Mouse (Mus musculus) right cerebral cortex, postnatal 14 days (tissue): Measurements from ENCODE around the gene Rin3.

ENCODE experiments used
- DNase-seq: peaks from one replicate; pipeline ENCODE4 v3.0.0; 2022

Rin3 gene

DNA sequence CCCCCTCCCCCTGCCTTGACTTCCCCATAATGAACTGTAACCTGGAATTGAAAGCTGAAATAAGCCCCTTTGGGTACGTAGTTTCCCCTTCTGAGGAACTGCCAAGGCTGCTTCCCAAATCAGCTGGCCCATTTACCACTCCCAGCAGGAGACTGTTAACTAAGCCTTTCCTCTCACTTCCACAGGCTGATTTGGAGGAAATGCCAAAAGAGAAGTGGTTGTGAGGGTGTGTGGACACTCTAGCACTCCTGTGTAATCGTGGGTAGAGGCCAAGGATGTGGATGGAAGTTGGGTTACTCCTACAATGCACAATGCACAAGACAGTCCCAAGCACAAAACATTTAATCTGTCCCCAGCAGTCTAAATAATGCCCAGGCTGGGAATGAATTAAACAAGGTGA is 722 bp upstream of the Rin3 start:
- DNase-seq: no peak

DNA sequence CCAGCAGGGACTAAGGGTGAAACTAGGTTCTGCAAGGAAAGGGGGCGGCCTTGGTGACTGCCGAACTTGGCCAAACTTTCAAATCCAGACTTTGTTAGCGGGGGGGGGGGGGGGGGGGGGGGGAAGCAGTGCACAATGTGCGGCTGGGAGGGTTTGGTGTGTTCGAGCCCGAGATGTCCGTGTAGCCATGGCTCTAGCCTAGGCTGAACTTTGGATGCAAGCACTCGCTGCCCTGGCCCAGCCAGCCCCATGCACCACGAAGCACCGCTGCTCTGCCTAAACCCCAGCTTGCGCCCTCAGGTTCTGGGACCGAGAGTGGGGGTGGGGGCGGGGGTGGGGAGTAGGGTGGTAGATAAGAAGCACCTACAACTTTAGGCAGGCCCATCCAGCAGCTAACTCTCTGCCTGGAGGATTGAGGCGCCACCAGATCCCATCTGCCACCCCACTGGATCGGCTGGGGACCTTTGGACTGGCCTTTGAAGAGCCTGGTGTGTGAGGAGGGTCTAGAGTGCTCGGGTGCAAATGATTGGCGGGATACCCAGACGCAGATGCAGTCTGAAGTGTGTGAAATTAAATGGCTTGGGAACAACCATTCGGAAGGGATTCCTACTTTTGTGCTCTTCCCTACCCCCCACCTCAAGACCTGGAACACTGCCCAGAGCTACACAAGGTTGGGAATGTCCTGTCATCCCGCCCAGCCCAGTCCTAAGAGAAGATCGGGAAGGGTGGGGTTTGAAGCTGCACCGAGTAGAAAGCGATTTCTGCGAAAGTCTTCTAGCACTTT is 827 bp downstream of the Rin3 start:
- no peak for DNase-seq

DNA sequence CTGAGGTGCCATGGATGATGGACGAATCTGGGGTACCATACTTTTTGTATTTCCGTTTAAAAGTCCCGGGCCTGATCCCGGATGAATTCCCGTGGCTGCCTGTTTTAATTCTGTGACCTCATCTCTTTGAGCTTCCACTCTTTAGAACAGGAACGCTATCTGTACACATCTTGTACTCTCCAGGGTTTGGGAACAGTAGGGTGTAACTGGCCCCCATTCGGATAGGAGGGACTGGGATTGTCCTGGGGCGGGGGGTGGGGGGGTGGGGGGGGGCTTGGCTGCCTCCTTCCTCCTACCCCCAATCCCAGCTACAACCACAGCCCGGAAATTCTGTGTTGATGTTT is 1.4 kb downstream of the Rin3 start:
- no peak for DNase-seq

DNA sequence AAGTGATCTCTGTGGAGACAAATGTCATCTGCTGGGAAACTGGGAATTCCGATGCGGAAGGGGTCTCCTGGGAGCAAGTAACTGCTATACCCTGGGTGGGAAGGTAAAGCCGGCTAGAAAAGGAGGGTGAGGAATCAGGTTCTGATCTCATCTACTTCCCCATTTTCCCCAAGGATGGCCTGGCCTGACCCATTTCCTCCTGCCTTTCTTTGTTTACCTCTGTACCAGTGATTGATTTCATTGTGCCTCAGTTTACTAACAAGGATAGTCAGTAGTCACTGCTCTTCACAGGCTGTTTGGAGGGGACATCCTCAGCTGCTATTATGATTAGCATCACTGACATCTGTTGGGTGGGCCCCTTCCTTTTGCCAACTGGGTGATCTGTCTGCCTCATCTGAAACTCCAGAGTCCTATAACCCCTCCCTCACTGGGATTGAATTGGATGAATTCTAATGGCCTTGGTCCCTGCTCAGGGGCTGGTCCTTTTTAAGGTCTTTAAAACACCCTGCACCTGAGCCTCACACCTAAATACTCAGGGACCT is 1.8 kb downstream of the Rin3 start:
- DNase-seq: no peak

DNA sequence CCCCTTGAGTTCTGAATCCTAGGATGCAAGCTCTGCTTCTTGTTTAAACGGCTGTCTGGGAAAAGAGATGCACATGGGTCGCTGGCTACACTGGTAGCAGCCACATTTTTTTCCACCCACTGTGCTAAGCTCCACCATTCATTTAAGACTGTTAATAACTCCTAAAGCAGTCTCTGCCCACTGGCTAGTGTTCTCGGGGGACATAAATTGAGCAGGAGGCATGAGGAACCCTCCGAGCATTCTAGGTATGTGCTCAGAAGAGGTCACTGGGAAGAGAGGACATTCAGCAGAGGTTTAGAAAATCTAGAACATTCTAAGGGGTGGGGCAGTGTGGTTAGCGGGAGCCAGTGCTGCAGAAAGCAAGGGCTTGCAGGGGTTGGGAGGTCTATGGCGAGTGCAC is 2.5 kb downstream of the Rin3 start:
- no peak for DNase-seq

DNA sequence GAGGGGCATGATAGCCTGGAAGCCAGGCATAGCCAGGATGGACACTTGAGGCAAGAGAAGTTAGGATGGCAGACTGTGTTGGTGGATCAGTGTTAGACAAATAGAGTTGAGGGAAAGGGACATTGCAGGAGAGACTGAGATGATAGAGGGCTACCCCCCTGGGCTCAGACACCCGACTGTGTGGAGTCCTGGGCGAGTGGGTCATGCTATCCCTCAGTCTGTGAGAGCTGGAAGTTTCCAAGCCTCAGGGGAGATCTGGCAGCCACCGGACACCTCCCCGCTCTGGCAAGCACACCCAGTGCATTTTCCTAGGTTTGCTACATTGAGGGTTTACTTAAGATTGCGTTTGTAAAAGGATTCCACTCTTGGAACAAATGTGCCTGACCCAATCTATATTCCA is 2.9 kb downstream of the Rin3 start:
- DNase-seq: no peak

DNA sequence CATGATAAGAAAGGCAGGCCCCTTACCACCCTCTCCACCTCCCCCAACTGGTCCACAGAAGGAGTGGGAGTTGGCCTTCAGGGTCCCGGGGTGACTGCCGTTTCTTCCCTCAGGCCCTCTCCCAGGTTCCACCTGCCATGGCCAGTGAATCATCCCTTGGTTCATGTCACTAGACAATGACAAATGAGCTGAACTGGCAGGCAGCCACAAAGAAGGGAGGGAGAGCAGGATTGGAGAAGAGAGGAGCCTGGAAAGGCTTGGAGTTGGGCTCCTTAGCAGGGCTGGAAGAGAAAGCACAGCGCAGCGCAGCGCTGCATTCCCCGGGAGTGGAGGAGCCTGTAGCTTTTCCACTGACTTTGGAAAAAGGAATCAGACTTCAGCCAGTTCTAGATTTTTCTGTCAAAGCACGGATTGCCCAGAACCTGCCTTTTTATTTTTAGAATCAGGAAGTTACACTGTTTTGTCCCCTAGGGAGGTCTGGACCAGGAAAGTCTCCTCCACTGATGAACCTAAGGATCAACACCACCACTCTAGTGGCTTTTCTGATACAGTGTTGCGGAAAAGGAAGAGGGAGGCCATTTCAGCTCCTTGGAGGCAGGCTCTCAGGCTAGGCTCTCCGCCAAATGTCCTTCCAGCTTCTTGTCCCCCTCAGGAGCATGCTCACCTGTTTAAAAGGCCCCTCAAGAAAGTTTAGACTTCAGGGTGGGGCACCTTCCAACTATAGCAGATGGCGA is 4.0 kb downstream of the Rin3 start:
- peak; percentile 45 for DNase-seq

DNA sequence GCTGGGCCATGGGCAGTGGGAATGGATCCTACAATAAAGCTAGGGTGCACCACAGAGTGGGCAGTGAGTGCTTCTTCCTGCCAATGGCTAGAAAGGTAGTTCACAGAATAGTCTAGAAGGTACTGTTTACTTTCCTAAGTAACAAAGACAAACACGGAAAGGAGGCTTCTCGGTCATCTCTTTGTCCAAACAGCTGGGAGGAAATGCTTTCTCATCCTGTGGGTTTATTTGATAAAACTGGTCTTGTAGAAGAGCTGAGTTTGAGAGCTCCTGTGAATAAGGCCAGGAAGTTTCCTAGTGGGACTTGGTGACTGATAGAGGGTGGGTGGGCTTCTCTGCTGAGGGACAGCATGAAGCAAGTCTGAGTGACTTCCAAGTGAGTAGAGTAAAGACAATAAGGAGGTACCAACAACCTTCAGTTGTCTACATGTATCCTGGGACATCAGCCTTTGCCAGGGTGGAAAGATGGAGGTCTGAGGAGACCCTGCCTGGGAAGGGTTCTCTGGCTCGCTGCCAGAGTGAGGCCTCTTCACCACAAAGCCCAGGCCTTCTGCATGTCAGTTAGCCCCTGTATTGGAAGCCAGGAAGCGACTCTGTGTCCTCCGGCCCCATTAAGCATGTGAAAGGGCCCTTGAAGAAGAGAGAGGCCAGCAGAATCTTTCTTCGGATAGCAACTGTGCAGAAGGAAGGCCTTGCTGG is 5.2 kb downstream of the Rin3 start:
- no peak for DNase-seq

DNA sequence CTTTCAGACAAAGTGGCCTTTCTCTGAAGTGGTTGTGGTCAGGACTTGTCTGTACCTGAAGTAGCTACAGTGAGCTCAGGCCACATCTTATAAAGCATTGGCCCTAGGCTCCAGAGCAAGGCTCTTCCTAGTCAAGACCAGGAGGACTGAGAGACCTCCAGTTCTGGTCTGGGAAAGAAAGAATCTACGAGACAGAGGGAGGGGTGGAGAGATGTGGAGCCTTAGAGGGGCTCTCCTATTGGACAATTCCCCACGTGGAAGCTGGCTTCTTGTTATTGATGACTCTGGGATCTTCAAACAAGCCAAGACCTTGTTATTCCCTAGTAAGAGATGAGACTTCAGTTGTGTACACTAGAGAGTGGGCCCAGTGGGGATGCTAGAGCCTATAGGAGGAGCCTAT is 6.0 kb downstream of the Rin3 start:
- DNase-seq: no peak

DNA sequence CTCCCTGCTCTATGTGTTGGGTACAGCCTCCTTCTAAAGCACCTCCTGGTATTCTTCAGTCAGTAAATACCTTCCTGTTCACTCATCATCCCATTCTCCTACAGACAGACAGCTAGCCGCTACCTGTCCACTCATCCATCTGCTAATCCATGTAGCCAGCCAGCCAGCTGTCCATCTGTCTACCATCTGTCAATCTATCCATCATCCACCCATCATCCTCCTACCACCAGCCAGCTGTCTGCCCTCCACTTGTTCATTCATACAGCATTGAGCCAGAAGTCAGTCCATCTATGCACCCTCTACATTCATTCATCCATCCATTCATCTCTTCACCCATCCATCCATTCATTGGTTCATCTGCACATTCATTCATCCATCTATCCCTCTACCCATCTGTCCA is 6.7 kb downstream of the Rin3 start:
- no peak for DNase-seq

DNA sequence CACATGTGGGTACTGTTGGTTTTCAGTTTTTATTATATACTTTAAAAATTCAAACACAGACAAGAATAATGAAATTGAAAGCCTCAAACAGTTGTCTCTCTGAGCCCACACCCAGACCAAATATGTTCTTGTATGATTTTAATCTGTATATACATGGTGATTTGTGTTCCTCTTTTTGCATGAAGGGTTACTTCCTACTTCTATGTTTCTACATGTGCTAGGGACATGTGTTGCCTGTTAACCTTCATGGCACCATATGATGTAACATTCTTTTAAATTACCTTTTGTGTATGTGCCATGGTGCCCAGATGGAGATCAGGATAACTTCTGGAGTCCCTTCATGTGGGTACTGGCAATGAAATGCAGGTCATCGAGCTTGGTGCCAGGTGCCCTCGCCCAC is 7.8 kb downstream of the Rin3 start:
- no peak for DNase-seq

DNA sequence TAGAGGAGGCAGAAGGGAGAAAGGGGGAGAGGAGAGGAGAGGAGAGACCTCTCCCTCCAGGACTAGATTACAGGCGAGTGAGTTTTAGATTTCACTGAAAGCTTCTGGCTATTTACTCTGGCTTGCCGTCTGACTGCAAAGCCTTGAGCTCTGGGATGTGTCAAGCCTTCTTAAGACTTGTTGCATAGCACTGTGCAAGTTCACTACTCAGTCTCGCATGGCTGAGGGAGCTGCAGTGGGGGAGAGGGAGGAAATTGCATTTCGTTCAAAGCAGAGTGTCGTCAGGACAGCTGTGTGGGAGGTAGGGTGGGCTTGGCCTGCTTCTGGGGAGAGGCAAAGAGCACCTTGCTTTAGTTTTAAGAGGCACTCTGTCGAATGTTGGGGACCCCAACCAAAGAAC is 8.8 kb downstream of the Rin3 start:
- DNase-seq: no peak

DNA sequence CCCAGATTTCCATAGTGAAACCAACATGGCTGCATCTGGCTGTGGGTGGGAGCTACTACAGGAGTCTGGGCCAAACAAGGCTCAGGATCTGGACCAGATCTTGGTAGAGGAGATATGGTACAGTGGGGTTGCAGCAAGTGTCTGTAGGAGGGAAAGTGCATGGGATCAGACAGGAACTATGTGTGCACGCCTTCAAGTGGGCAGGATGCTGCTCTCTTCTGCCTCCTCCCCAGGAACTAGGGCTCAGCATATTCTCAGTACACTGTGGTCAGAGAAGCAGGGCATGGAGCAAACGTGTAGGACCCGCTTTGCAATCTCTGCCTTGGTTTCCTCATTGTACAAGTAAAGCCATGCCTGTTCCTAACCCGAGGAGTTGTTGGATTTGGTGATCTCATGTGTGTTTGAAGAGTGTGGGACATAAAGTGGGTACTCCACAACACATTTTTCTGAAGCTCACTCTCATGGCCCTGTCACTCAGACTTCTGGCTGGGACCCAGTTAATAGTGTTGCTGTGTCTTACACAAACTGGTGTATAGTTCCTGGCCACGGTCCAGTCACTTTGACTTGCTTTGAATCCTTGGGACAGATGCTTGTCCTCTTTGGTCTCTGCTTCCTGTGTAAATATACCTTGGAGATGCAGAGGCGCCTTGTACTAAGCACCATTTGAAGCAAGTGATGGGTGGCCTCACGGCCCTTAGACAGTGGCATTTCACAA is 9.8 kb downstream of the Rin3 start:
- DNase-seq: no peak

DNA sequence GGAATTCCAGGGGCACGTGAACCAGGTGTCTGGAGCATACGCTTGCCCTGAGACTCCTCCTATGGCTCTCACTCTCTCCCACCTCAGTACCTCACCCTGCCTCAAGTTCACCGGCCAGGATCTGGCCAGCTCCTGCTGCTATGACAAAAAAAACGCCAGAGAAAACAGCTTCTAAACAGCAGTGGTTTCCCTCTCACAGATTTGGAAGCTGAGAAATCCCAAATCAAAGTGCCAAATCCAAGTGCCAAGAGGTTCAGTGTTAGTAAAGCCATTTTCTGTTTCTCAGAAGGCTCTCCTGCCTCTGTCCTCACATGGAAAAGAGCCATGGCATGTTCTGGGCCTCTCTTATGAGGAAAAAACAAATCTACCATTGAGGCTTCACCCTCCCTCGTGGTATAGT is 11.8 kb downstream of the Rin3 start:
- no peak for DNase-seq

DNA sequence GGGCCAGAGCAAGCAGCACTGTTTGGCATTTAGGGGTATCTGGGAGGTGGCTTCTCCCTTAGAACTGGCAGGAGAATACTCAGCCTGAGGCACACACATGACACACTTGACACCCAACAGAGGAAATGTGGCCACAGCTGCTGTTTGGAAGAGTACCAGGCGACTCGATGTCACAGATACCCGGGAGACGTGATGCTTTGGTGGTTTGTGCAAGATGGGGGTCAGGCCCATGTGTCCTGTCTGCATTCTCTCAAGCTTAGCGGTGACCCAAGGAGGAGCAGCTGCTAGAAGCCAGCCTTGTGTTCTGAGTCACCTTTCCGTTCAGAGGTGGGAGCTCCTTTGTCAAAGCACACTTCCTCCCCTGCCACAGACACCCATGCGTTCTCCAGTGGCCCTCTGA is 12.4 kb downstream of the Rin3 start:
- no peak for DNase-seq

DNA sequence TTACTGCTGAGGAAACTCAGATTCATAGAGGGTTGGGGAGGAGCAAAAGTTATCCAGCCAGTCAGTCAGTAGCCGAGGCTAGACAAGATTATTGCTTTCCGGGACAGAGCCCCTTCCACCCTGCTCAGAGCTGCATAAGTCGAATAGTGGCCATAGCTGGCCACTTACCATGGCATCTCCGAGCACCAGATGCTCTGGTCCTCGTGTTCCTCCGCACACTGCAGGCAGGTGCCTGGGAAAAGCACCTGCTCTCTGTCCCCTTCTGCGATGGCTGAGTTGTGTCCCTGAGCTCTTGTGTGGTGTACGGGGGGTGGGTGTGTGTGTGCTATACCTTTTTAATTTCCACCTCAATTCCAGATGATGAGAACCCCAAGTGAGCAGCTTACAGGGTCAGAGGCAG is 12.8 kb downstream of the Rin3 start:
- DNase-seq: no peak

DNA sequence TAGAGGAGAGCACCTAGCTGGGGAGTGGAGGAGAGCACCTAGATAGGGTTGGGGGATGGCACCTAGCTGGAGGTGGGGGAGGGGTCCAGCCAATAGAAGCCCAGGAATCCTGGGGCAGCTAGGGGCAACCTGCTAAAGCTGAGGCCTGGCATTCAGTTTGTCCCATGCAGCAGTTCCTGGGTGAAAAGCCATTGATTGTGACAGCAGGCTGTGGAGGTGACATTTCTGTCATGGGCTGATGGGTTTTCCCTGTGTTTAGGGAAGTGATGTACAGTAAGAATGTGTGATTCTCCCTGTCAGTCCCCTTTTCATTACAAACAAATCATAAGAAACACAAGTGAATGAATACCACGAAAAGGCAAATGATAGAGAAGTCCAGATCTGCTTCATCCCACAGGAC is 13.5 kb downstream of the Rin3 start:
- no peak for DNase-seq

DNA sequence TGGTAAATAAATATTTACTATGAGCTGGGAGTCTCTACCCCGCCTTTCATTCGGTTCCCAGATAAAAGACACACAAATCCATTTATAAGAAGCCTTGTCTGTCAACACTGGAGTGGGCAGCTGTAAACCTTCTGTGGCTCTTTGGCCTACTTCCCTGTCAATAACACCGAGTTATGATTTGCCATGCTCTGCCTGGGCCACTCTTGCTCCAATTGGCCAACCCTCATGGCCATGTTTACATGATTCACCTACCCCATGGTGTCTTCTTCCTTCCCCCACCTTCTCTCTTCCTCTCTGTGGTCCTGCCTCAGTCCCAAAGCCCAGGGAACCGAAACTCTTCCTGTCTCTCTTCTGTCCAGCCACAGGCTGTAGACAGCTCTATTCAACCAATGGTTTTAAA is 14.1 kb downstream of the Rin3 start:
- no peak for DNase-seq

DNA sequence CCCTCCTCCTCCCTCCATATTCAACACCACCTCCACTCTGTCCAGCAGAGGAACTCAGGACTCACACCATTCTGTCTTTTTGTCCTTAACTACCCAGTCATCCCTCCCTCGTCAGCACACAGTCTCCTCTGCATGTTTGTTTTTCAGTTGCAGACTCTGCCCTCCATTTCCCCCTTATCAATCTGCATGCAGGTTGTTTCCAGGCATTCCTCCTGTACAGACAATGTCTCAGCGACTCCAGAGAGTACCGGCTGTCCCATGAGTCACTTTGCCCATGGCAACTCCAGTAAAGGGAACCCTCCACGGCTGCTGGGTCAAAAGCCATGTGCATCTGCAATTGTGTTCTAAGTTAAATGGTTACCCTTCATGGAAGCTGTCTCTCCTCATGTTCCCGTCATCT is 16.4 kb downstream of the Rin3 start:
- no peak for DNase-seq

DNA sequence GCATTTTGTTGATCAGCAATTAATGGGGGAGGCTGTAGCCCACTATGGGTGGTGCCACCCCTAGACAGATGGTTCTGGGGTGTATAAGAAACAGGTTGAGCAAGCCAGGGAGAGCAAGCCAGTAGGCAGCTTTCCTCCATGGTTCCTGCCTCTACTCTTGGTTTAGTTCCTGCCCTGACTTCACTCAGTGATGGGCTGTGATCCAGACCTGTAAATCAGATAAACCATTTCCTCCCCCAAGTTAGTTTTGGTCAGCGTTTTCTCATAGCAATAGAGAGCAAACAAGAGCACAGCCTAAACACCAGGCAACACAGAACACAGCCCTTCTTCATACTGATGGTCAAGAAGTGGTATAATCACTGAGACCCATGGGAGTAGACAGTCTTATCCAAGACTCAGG is 18.7 kb downstream of the Rin3 start:
- DNase-seq: no peak

DNA sequence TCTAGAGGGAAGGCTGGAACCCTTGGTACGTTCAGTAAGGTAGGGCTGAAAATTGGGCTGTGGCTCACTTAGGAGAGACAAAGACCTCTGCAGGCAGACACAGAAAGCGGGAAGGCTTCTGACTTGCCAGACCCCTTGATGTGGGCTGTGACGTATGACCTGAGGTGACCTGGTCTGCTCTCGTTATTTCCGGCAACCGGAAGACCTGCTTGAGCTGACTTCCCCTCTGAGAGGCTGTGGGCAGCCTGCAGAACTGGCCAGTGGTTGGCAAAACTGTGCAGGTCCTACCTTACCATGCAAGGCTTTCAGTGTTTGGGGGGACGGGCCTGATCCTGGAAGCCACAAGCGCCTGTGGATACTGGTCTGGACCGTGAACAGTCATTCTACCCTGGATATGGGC is 19.5 kb downstream of the Rin3 start:
- DNase-seq: peak; percentile 19

DNA sequence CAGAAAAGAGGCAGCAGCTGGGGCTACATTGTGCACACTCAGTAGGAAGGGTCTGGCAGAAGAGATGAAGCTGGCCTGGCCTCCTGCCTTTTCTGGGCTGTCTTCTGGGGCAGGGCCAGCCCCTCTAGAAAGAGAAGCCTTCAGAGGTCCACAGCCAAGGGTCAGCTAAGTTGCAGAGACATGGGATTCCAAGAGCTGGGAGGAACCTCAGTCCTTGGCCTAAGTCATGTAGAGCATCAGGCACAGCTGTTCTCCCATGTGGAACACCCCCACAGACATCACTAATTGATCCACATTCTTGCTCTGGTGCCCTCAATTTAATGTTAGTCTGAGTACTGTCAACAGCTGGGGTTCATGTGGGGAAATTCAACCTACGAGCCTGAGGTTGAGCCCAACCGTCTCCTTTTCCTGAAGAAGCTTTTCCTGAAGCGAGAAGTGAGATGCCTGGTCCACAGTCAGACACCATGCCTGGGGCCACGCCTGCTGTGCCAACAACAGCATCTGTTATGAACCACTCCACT is 20.0 kb downstream of the Rin3 start:
- DNase-seq: peak; percentile 19

DNA sequence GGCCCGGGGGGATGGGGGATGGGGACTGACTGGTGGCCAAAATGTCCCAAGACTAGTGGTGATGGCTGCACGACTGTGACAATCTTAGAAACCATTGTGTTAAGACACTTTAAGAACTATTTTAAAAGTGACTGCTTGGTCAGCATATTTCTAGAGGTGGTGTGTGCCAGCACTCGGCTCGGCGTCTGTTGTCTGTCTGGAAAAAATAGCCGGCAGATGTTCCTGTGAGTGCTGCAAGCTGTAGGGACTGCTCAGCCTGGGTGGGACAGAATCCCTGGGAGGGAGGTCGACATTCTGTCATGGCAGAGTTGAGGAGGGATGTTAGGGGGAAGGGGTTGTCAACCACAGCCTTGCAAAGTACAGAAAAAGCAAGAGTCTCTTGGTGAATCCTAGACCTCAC is 21.0 kb downstream of the Rin3 start:
- no peak for DNase-seq
